Mouse (Mus musculus) neutrophil, adult 5-6 weeks (primary cell): Measurements from ENCODE around the gene Fcrla. TPM values are rescaled to one million over a fixed set of nuclear protein-coding genes. Genes with fewer than 3 reads are reported as not detected.

Experiments
- ATAC-seq: fragments of 151-379, 151-347 bp; 2 replicates; pipeline ENCODE4 v1.8.0; 2017; ENCODE audit warnings: mild to moderate bottlenecking, moderate TSS enrichment; ENCODE audit not compliant: insufficient number of reproducible peaks, poor library complexity, low FRiP score, severe bottlenecking; ENCODE audit errors: extremely low read depth
- total RNA-seq: library from RNA; stranded (forward); fragments of 200-1000 nt; gene quantifications from 2 replicates; pipeline ENCODE4 v1.2.3, GENCODE M21; 2017

Fcrla gene
- total RNA-seq, 1 experiment from 2014 or later, result 255 TPM

- ATAC-seq, result no peak
Observed at GRCm38 (mm10) chr1:170933386-170933920, 6.1 kb upstream of the Fcrla start.

DNA sequence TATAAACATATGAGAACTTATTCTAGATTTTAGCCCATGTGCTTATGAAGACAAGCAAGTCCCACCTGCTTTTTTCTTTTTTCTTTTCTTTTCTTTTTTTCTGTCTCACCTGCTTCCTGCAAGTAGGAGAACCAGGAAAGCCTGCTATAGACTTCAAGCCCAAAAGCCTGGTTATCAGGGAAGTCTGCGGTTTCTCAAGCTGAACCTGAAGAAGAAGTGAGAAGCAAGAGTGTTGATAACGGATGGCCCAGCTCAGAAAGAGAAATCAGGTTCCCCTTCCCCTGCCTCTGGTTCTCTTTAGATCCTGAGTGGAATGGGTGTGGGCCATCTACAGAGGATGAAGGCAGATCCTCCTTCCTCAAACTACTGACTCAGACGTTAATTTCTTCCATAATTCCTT is 4.7 kb upstream of the Fcrla start:
- ATAC-seq, result no peak

DNA sequence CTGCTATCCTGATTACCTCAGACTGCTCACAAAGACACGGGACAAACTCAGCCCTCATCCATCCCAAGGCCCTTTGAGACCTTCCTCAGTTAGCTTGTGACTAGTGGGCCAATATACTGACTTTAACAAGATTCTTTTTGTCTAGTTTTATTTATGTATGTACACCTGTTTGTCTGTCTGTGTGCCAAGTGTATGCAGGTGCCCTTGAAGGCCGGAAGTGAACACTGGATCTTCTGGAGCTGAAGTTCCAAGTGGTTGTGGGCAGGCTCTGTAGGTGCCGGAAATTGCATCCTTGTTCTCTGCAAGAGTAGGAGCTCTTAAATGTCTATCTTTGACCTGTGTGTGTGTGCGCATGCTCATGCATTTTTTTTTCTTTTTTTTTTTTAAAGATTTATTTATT is 1.9 kb upstream of the Fcrla start:
- ATAC-seq, result no peak

DNA sequence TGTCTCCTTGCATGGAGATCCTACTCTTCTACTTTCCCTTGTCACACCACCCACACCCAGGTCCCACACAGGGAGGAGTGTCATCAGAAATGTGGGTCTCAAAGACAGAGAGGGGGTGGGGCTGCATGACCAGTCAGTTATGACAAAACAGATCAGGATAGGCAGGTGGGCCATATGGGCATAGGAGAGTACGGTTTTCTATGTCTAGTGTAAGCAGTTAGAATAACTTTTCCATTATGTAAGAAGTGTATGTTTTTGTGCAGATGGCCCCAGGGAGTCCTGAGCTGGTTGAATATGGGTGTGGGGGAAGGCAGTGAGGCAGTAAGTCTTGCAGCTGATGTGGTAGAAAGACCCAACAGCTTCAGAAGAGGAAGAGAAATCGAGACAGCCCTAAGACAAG is 1.1 kb upstream of the Fcrla start:
- ATAC-seq, result peak; percentile 74

- ATAC-seq, result no peak
Observed at GRCm38 (mm10) chr1:170926941-170927340, 442 bp downstream of the Fcrla start.

DNA sequence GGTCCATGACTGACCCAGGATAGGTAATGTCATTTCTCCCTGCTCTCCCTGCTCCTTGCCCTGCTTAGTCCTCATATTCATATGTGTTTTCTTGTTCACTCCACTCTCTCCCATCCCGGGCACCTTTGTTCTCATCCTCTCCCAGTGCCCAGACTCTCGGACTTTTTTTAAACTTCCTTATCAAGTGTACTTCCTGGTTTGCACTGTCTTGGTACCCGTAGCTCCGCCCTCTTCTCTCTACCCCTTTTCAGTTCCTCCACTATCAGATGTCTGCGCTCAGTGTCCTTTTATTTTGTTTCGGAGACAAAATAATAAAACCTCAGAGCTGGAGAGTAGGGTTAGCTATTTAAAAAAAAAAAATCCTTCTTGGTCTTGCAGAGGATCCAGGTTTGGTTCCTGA is 2.9 kb downstream of the Fcrla start:
- peak; percentile 66 for ATAC-seq

GRCm38 (mm10) chr1:170919308-170919707 is 8.1 kb downstream of the Fcrla start:
- ATAC-seq, result peak; percentile 62

- ATAC-seq, result no peak
Observed at GRCm38 (mm10) chr1:170915657-170916056, 11.7 kb downstream of the Fcrla start.

DNA sequence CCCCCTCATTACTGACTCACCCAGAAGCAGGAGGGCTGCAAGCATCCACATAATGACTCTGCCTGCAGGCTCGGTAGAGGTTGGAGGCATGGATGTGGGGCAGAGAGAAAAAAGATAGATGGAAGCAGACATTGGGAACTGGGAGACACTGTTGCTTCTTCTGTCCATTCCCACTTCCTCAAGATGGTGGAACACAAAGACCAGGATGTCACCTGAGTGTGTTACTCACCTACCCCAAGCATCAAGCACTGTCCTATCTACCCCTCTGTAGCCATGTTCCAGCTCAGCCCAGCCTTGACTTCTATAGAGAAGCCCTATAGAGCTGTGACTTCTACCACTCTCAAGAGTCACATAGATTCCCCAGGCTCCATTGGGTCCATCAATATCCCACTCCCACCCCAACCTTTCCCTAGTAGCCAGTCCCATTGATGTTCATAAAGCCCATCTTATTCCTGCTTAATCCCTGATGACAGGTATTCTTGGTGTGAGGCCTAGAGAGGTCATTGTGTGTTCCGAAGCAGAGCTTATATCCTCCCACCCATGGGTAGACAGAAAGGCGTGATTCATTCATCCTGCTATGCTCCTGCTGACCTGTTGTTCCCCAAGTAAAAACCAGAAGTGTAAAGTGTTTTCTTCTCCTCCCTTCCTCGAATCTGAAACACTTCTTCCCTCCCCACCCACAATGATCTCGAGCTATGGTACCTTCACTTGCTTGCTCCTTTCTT is 14.3 kb downstream of the Fcrla start, which contains the start of gene Fcrlb:
Gene Fcrlb (minus strand): TSS at position 51 of the 725 bp plus-strand sequence.
- ATAC-seq, result no peak

DNA sequence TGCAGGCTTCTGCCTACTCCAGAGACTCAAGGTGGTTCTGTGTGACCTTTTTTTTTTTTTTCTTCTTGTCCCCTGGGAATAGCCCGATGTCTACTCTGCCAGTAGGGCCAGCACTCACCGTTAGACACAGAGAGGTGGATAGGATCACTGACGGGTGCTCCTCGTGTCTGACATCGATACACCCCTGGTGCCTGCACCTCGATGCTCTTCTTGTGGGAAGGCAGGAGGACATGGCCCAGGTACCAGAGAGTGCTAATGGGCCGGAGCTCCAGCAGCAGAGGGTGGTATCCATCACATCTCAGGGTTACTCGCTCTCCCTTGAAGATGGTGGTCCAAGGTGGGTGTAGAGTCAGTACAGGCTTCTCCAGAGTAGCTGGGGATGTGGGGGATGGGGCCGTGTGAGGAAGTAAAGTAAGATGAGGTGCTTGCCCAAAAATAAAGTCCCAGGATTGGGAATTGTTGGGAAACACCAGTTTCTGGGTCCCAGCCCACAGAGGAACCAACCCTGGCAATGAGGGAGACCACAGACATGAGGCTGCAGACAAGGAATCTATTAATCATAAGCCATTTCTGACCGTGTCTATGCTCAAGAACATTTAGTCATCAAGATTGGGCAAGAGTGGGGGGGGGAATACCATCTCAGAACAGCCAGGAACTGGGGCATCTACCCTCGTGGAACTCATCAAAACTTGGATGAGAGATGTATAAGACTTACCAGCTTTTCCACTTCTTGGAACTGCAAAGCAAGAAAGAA is 15.3 kb downstream of the Fcrla start:
- ATAC-seq, result no peak

GRCm38 (mm10) chr1:170908341-170908740 is 19.0 kb downstream of the Fcrla start:
- no peak for ATAC-seq

- ATAC-seq, result peak; percentile 36
Observed at GRCm38 (mm10) chr1:170907456-170908191, 19.8 kb downstream of the Fcrla start.

GRCm38 (mm10) chr1:170907111-170907455 is 20.3 kb downstream of the Fcrla start:
- ATAC-seq, result no peak

DNA sequence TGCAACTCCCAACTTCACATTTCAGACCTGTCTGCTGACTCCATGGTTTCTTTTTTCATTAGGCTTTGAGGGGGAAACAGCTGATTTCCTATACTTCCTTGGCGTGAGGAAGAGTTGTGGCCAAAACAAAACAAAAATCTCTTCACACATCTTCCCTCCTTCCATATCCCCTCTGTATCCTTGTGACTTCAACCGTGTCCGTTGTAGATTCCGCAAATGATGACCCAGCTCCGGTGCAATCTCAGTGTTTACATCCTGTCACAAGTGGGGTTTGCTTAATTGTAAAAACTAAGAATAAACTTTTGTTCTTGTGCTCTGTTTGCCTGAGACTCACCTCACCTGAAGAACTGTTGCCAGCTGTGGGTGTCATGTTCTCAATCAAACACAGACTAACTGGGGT is 23.9 kb downstream of the Fcrla start:
- no peak for ATAC-seq

DNA sequence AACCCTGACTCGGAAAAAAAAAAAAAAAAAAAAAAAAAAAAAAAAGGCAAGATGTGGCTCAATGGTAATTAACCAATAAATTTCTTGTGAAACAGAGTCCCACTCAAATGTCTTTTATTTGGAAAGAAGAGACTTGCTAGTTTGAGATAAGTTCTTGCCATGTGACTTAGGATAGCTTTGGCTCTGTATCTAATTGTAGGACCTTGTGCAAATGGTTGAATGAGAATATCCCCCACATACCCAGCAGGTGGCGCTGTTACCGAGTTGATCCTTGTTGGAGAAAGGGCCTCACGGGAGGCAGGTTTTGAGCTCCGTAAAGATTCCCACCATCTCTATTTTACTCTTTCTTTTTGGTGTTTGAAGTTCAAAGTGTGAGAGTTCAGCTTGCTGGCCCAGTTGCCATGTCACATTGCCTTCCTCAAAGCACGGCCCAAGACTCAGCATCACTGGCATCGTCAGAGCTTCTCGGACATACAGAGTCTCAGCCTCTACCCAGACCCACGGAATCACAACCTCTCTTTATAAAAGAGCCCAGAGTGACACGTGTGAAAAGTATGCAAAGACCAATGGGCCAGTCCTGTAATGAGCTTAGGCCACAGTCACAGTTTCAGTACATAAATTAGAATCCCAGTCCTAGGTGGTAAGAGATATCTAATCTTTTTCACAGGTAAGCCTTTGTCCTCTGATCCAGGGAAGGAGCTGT is 25.7 kb downstream of the Fcrla start:
- peak; percentile 69 for ATAC-seq

DNA sequence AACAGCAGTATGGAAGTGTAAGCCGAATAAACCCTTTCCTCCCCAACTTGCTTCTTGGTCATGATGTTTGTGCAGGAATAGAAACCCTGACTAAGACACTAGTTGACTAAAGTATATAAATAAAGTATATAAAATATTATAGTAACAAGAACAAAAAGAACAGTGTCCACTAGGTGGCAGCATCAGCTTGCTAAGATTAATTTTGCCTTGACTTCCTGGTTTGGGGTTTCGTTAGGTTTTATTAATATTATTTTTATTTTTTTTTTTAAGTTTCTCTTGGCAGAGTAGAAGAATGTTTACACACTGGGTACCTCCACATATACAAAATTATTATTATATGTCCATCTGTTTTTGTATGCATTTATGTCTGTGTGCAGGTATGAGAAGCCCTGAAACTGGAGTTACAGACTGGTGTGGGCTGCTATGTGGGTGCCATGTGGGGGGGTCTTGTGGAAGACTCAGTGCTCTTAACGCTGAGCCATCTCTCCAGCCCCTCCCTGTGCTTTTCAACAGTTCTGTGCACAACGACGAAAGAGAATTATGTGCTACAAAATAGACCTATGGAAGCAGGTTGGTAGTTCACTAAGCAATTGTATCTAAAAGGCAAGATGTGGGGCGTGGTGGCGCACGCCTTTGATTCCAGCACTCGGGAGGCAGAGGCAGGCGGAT is 26.4 kb downstream of the Fcrla start:
- 0 out of 2 replicates have a peak, but pooled peaks have one; percentile 36 for ATAC-seq

- ATAC-seq, result no peak
Observed at GRCm38 (mm10) chr1:170898413-170899075, 28.8 kb downstream of the Fcrla start.
